Mouse (Mus musculus): ENCODE measurements around the gene Ldlrad3. TPM values are rescaled to one million over a fixed set of nuclear protein-coding genes. Genes with fewer than 3 reads are reported as not detected.
A peak's percentile ranks its signal among the peaks of the same experiment; 100 is the strongest.

Ldlrad3 gene
- total RNA-seq, 2 experiments from 2014 or later = 6.9 to 7.5 TPM

DNA sequence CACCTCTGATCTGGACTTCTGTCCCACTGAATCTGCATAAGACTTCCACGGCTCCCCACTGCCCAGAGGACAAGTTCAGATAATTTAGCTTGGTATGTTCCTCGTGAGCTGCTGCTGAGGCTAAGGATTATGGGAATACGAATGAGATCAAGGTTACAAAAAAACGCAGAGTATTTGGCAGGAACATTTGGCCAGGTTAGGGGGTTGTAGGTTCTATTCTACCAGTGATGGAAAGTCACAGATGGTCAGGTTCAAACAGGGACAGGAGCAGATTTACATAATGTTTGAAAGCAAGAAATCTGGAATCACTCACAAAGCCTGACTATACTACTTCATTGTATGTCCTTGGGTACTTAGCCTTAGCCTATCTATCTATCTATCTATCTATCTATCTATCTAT lies 5.6 kb upstream of the Ldlrad3 start:
- no peak for DNase-seq (ENCODE audit: low spot score in 2 of 2)

- no peak for DNase-seq (ENCODE audit: low spot score in 2 of 2)
These were observed 4.8 kb upstream of the Ldlrad3 start for GRCm38 (mm10) chr2:102190956-102191355.

GRCm38 (mm10) chr2:102185069-102185950 lies 875 bp downstream of the Ldlrad3 start:
- peak in 1 of 2 experiments; percentile 14 for DNase-seq (ENCODE audit: low spot score in 2 of 2)

- no peak for DNase-seq (ENCODE audit: low spot score in 2 of 2)
These were observed 2.3 kb downstream of the Ldlrad3 start for GRCm38 (mm10) chr2:102183720-102184480.

GRCm38 (mm10) chr2:102181459-102181858 lies 4.7 kb downstream of the Ldlrad3 start:
- DNase-seq (ENCODE audit: low spot score in 2 of 2) = no peak

DNA sequence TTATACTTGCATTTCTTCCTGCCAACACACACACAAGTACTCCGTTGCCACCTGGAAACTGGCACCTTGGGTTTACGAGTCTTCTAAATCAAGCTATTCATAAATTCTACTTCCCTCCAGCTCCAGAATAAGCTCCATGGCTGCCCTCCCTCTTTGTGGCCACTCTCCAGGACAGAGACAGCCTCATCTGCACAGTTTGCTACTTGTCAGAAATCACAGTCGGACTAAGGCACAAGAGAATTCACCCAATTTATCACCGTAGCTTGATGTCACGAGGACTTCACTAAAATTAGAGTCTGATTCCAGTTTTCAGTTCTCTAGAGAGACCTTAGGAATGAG lies 9.8 kb downstream of the Ldlrad3 start:
- no peak for DNase-seq (ENCODE audit: low spot score in 2 of 2)

- no peak for DNase-seq (ENCODE audit: low spot score in 2 of 2)
These were observed 10.3 kb downstream of the Ldlrad3 start for GRCm38 (mm10) chr2:102175741-102176433.

DNA sequence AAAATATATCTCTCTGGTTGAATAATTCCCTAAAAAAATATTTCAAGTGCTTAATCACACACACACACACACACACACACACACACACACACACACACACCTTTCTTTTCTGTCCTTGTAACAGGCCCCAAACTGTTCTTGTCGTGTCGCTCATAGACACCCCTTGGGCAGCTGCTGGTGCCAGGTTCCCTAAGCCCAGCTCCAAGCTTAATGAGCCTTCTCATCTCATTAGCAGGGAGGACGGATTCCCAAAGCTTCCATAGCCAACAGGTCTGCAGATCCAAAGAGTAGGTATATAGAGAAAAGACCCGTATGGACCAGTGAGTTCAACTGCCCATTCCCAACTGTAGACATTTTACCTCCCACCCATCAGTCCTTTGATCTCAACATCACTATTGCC lies 13.7 kb downstream of the Ldlrad3 start:
- no peak for DNase-seq (ENCODE audit: low spot score in 2 of 2)

DNA sequence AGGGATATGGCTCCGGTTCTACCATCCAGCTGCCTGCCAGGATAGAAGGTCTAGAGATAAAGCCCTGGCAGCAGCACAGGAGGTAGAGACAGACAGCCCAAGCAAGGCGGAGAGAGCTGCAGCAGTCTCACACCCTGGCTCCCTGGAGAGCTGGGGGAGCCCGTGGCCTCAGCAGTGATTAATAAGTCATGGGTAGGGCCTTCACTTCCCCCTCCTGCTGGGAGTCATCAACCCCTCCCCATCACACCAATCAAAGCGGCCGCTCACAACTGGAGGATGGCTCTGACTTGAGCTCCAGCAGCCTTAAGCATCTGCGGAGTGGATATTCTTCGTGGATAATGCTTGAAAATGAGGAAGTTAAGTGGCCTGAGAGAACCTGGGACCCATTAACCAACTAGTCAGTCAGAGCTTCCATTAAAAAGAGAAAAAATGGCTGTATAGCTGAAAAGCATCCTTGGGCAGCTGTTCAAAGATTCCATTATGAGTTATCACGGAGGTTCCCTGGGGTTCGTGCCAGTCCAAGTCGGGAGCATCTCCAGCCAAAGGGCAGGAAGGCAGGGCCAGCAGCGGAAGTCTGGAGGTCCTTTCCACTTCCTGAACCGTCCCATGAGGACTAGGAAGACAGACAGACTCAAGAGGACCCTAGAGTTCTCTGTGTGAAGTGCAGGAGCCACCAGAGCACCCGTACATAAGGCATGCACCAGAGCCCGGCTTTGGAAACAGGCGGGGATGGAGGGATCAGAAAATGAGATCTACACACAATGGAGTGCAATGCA lies 19.4 kb downstream of the Ldlrad3 start:
- DNase-seq (ENCODE audit: low spot score in 2 of 2) = peak in 1 of 2 experiments; percentile 24

DNA sequence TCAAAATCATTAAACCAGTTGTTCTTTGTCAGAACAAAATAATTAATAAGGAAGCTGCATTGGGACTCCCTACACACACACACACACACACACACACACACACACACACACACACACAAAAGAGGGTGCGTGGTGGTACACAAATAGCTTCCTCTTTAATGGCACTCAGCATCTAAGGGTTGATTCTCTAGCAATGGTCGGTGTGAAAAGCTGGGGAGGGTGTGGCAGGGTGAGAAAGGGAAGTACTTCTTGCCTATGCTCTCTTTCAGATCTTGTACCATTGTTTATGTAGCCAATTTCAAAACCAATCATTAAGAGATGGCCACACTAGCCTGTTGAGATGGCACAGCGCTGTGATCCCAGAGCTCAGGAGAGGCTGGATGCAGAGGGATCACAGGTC lies 23.1 kb downstream of the Ldlrad3 start:
- no peak for DNase-seq (ENCODE audit: low spot score in 2 of 2)

DNA sequence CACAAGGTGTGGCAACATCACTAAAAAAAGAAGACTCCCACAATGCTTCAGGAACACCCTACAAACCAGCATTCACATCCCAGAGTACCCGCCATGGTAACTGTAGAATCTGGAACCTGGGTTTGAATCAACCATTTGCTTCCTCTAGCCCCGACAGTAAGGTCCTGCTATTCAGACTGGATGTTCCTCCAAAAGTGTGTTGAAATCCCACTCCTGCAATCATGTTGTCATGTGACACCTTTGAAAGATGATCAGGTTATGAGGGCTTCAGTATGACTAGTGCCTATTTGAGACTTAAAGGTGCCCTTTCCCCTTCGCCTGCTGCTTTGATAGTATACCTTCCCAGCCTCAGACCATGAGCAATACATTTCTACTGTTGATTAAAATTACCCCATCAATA lies 28.6 kb downstream of the Ldlrad3 start:
- DNase-seq (ENCODE audit: low spot score in 2 of 2) = no peak

- no peak for DNase-seq (ENCODE audit: low spot score in 2 of 2)
These were observed 29.2 kb downstream of the Ldlrad3 start for GRCm38 (mm10) chr2:102157010-102157409.

DNA sequence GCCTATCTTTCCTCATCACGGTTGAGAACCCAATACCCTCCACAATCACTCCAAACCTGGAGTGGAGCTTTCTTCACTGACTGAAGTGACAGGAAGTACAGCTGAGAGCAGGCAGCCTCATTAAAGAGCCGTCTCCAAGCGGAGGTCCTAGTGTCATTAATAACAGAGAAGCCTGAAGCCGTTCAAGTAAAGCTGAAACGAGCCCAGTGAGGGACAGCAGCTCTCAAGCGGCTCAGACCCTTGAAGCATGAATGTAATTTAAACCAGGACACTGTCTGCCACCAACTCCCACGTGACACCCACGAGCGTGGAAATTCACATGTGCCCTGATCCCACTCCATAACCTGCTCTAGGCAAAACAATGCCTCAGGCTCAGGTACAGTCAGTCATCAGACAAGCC lies 29.7 kb downstream of the Ldlrad3 start:
- DNase-seq (ENCODE audit: low spot score in 2 of 2) = no peak

DNA sequence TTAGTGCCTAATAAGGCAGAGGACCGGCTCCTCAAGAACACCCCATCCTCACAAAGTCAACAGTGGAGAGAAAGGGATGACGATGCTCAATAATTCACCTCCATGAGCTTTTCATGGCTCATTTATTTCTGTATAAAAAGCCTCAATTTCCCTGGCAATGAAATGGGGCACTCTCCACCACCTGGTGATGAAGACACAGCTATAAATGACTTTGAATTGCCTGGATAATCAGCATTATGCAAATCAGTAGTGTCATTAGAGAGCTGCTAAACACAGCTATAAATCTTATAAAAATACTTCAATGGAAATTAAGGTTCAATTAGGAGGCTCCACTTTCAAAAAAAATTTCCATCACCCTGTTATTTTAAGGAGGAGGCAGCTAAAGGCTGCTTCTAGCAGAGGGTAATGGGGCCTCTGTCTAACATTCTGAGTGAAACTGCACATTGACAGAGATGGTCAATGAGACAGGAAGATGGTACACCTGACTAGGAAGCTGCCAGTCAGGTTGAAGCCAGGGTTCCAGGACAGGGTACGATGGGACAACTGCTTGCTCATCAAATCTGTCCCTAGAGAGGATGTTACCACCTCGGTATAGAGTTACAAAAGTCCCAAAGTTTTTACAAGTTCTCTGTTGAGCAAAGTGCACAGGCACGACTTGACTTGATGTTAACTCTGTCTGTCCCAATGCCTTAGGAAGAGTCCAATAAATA lies 30.7 kb downstream of the Ldlrad3 start:
- no peak for DNase-seq (ENCODE audit: low spot score in 2 of 2)

- no peak for DNase-seq (ENCODE audit: low spot score in 2 of 2)
These were observed 31.4 kb downstream of the Ldlrad3 start for GRCm38 (mm10) chr2:102154771-102155211.

DNA sequence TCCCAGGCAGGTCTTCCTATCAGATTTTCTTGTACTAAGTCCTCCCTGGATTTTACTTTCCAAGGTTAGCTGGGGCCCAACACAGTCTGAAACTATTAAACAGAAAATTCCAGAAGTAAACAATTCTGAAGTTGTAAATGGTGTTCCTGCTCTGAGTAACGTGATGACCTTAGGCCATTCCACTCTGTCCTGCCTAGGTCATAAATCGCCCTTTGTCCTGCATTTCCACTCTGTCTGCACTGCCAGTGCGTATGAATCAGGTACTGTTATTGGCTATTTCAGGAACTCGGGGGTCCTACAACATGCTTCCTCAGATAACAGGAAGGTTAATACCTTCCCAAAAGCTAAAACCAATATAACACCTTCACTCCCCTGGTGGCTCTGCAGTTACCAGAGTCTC lies 31.9 kb downstream of the Ldlrad3 start:
- no peak for DNase-seq (ENCODE audit: low spot score in 2 of 2)

DNA sequence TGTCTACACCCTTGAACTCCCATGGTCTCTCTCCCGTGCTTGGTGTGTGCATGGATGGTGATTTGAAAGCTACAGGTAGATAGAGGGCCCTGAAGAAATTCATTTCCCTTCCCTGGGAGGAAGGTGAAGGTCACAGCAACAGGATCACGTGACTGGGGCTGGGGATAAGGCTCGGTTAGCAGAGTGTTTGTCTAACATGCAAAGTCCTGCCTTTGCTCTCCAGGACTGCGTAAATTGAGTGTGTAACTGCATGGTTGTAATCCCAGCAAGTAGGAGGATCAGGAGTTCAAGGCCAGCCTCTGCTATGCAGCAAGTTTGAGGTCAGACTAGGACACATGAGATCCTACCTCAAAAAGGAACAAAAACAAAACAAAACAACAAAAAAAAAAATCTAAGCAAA lies 32.7 kb downstream of the Ldlrad3 start:
- DNase-seq (ENCODE audit: low spot score in 2 of 2) = no peak

DNA sequence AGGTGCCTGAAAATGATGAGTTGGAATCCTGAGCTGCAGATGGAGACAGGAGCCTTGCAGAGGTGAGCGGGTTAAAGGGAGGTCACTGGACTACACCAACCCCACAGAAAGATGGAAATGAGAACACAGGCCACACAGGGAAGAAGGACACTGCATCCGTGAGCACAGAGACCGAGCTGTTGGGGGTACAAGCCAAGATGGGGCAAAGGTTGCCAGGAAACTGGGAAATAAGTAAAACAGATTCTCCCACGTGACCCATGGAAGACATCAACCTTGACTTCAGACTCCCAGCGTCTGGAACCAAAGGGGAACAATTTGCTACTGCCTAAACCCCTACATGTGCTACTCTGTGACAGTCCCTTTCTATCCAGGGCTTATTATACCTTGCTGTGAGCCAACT lies 33.3 kb downstream of the Ldlrad3 start:
- no peak for DNase-seq (ENCODE audit: low spot score in 2 of 2)

- no peak for DNase-seq (ENCODE audit: low spot score in 2 of 2)
These were observed 37.1 kb downstream of the Ldlrad3 start for GRCm38 (mm10) chr2:102149058-102149457.

GRCm38 (mm10) chr2:102148093-102148492 lies 38.1 kb downstream of the Ldlrad3 start:
- no peak for DNase-seq (ENCODE audit: low spot score in 2 of 2)
